Mouse (Mus musculus): ENCODE data around the gene Hlf.
A peak's percentile ranks its signal among the peaks of the same experiment; 100 is the strongest.

Gene Hlf

DNA sequence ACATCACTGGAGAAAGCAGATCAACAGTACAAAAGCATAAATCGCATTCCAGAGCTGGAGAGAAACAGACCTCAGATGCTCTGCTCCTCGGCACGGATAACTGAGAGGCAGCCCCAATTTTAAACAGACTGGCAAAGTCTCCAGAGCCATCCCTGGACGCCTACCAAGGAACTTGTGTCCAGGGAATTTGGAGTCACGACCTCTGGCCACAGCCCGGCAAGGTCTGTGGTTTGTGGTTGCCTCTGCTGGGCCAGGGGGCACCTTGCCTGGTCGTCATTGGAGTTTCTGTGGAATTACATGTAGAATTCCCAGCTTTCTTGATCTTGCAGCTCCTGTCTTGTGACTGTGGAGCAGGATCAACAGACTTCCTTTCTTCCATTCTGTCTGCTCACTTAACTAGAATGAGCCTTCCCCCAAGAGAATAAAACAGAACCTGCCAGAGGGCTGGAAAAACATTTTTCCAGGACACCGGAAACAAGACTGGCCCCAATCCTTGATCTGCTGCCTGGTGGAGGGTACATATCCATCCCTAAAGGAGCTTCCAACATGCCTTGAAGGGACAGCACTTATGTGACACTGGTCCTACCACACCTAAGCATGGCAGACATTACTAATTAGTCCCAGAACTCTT, 19.1 kb downstream of the Hlf start:
- DNase-seq (ENCODE audit: low read depth, low spot score): no peak

- no peak for DNase-seq (ENCODE audit: low read depth, low spot score)
Observed at GRCm38 (mm10) chr11:90370789-90371291, 19.9 kb downstream of the Hlf start.

DNA sequence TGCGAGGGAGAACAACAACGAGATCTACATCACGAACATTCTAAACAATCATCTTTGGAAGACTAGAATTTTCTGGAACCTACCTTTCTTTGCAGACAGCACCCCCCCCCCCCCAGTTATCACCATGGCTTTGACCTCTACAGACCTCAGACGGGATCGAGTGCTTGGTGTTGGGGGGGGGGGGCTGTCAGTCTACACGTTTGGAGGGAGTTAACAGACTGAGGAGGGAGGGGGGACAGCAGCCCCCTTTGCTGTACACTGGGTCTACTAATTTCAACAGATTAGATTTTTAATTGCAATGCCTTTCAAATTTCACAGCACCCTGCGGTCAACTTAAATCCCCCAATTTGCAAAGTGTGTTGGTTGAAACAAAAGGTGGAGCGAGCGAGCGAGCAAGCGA, 20.3 kb downstream of the Hlf start:
- no peak for DNase-seq (ENCODE audit: low read depth, low spot score)

DNA sequence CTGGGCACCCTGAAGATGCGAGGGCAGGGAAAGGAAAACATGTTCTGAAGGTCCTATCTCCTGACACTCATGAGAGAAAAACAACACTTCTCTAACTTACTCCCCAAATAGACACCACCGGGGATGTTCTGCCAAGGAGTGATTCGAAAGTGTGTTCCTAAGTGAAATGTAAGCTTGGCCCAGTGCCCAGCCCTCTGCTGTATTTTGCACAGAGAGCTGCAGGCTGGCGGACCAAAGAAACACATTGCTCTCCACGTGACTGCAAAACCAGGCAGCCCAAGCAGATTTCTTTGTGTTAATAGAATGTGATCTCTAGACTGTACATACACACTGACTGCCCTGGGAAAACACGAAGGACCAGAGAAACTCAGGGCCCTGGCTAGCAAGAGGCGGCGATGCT, 21.1 kb downstream of the Hlf start:
- DNase-seq (ENCODE audit: low read depth, low spot score): no peak

GRCm38 (mm10) chr11:90369115-90369514, 21.6 kb downstream of the Hlf start:
- no peak for DNase-seq (ENCODE audit: low read depth, low spot score)

DNA sequence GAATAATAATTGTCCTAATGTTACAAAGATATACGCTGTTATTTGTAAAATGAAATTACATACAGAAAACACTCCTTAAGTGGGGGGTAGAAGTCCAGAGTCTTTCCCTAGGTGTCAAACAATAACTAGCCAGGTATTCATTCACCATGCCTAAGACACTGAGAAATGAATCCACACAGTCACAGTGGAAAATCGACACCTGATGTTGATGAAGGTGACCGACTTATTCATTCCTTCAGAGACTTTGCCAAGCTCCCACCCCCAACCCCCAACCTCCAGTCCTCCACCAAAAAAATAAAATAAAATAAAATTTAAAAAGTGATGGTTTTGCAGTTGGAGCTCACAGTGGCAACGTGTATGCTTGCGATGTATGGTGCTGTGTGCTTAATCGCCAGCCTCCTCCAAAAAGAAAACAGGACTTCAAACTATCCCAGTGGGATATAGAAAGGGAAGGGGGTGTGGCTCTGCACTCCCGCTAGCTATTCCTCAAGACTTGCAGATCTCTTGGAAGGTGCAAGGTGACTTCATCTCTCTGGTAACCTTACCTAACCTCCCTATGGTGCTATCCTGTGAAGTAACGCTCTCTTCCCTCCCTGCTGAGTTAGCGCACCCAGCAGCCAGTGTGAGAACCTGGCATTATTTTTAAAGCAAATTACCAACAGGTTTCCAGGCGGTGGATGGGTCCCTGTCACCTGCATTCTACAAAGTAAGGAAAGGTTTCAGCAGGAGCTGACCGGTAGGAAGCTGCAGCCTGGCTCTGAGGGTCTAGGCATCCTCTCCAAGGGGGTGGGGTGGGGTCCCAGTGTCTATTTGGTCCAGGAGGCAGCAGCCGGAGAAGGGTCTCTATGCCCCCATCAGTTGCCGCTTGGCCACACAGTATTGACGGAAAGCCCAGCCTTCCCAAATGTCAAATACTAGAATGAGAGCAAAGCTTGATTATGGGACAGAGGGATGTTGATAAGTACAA, 22.5 kb downstream of the Hlf start:
- DNase-seq (ENCODE audit: low read depth, low spot score): no peak

DNA sequence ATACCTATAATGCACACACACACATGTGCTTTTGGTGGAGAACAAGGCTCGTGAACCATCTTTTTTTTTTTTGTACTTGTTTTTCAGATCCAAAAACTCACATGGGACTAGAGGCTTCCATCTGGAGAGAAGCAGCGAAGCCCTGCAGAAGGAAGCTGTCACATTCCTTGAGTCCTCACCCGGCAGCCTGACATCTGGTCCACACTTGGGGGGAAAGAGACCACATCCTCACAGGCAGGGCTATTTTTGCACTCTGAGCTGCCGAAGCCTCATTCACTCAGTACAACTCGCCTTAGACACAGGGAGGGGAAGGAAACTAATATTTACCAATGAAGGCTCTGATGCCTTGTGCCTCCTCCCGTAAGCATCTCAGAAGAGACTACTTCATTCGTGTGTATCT, 25.8 kb downstream of the Hlf start:
- no peak for DNase-seq (ENCODE audit: low read depth, low spot score)

- no peak for DNase-seq (ENCODE audit: low read depth, low spot score)
Observed at GRCm38 (mm10) chr11:90363821-90364497, 26.7 kb downstream of the Hlf start.

DNA sequence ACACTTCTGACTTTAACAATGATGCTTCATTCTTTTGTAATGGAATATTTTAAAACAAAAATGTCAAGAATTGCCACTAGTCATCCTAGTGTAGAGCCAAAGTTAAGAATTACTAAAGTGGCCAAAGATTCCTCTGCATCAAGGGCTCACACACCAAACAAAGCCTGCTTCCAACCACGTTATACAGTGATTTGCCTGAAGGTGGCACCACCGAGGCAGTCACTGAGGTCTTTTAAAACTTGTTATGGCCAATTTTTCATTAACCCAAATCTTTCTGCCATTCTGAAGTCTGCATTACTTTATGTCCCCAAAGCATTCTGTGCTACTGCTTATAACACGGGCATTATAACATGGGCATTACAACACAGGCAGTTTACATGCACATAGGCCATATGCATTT, 27.3 kb downstream of the Hlf start:
- DNase-seq (ENCODE audit: low read depth, low spot score): peak; percentile 31

DNA sequence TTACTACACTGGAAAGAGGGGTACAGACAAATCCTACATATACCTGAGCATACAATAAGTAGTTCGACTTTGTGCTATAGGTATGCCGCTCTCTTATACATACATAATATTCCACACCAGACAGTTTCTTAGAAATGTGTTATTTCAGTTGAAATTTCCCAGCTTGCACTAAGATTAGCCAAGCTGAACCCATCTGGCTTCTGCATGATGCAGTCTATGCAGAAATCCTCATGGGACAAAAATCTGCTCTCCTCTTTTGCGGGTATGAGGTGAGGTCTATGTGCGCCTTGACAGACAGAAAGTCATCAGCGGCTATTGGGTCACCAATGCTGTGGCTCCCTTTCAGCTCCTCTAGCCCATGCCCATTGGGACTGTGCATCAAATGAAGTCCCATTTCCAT, 30.2 kb downstream of the Hlf start:
- no peak for DNase-seq (ENCODE audit: low read depth, low spot score)

GRCm38 (mm10) chr11:90358063-90358462, 32.6 kb downstream of the Hlf start:
- DNase-seq (ENCODE audit: low read depth, low spot score): no peak

- DNase-seq (ENCODE audit: low read depth, low spot score): no peak
Observed at GRCm38 (mm10) chr11:90357371-90357770, 33.3 kb downstream of the Hlf start.

GRCm38 (mm10) chr11:90356495-90357304, 34.0 kb downstream of the Hlf start:
- DNase-seq (ENCODE audit: low read depth, low spot score): no peak

DNA sequence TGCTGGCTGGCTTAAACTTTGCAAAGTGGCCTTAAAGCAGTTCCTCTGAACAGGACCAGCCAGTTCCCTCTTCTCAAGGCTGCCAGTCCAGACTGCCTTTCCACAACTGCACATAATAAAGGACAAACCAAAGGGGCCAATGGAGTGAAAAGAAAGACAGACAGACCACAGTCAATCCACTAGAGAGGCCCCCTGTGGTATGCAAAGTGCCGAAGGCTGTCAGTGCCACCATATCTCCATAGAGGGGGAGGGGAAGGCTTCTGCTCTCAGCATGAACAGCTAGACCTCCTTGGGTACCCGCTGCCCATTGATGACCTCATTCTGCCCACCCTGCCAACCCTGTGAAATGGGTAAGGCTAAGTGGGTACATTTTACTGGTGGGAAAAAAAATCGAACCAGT, 34.7 kb downstream of the Hlf start:
- no peak for DNase-seq (ENCODE audit: low read depth, low spot score)

DNA sequence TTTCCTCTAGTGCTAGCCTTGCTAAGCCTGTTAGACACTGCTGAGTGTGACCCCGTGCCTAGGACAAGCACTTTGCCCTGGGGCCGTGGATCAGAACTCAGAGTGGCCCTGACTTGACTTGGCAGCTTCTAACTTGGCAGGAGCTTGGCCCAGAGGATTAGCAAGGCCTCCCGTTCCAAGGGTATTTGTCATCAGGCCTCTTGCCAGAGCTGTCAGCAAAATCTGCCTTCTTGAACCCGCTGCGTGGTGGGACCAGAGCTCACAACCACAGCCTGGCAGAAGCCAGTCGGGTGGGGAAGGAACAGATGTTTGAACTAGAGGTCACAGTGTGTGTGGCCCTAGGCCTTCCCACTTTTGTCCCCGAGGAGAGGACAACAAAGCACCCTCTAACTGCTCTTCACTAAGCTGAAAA, 35.4 kb downstream of the Hlf start:
- DNase-seq (ENCODE audit: low read depth, low spot score): no peak

- no peak for DNase-seq (ENCODE audit: low read depth, low spot score)
Observed at GRCm38 (mm10) chr11:90352696-90353095, 38.0 kb downstream of the Hlf start.

GRCm38 (mm10) chr11:90350153-90350512, 40.6 kb downstream of the Hlf start:
- no peak for DNase-seq (ENCODE audit: low read depth, low spot score)

- no peak for DNase-seq (ENCODE audit: low read depth, low spot score)
Observed at GRCm38 (mm10) chr11:90349486-90350152, 41.1 kb downstream of the Hlf start.

- DNase-seq (ENCODE audit: low read depth, low spot score): no peak
Observed at GRCm38 (mm10) chr11:90347667-90348459, 42.8 kb downstream of the Hlf start.

- DNase-seq (ENCODE audit: low read depth, low spot score): no peak
Observed at GRCm38 (mm10) chr11:90345746-90346145, 44.9 kb downstream of the Hlf start.

All from R1 (cell line).